Mouse (Mus musculus) forebrain, embryonic 11.5 days (tissue): ENCODE measurements around the gene Dab2ip. TPM values are rescaled to one million over a fixed set of nuclear protein-coding genes. Genes with fewer than 3 reads are reported as not detected.

Experiments used
- ATAC-seq: fragments of 200-750 bp; cut with Nextera tagmentation; replicated peaks from 2 replicates; pipeline ENCODE4 v1.8.0; 2017; ENCODE audit warnings: moderate TSS enrichment; ENCODE audit not compliant: low FRiP score
- DNase-seq: peaks from one replicate; pipeline ENCODE4 v3.0.0-alpha.2; 2017; ENCODE audit warnings: low spot score
- H3K27ac ChIP-seq: fragments of 300-500 bp; sonication (generic); 2 replicates; pipeline ENCODE4 v1.5.1; 2014; ENCODE audit warnings: low read depth, low read length
- H3K27me3 ChIP-seq: fragments of 300-500 bp; sonication (generic); 2 replicates; pipeline ENCODE4 v1.6.1; 2014; ENCODE audit warnings: mild to moderate bottlenecking, low read length, mixed read lengths; ENCODE audit not compliant: control insufficient read depth, insufficient read depth
- H3K36me3 ChIP-seq: fragments of 300-500 bp; sonication (generic); 2 replicates; pipeline ENCODE4 v1.6.1; 2014; ENCODE audit warnings: mild to moderate bottlenecking, low read length, moderate library complexity, mixed read lengths; ENCODE audit not compliant: control insufficient read depth, insufficient read depth
- H3K4me1 ChIP-seq: fragments of 300-500 bp; sonication (generic); replicated peaks from 2 replicates; pipeline ENCODE4 v1.6.1; 2014; ENCODE audit warnings: low read length, mixed read lengths; ENCODE audit not compliant: control insufficient read depth, insufficient read depth
- H3K4me2 ChIP-seq: fragments of 300-500 bp; sonication (generic); 2 replicates; pipeline ENCODE4 v1.6.1; 2014; ENCODE audit warnings: low read depth, mild to moderate bottlenecking, low read length, moderate library complexity, mixed read lengths; ENCODE audit not compliant: severe bottlenecking
- H3K4me3 ChIP-seq: fragments of 300-500 bp; sonication (generic); 2 replicates; pipeline ENCODE4 v1.5.1; 2014; ENCODE audit warnings: low read depth, low read length
- H3K9ac ChIP-seq: fragments of 300-500 bp; sonication (generic); 2 replicates; pipeline ENCODE4 v1.6.1; 2014; ENCODE audit warnings: low read length
- H3K9me3 ChIP-seq: fragments of 300-500 bp; sonication (generic); 2 replicates; pipeline ENCODE4 v1.6.1; 2016; ENCODE audit warnings: low read length, mixed read lengths; ENCODE audit not compliant: control insufficient read depth
- WGBS: fragments of 180-500 bp; shearing (Covaris S2); extraction: QIAGEN DNeasy Blood & Tissue Kit; methylation state at CpG from one replicate; pipeline ENCODE4 v1.1.7; 2014; 5-methylcytosine and 5-hydroxymethylcytosine counted together
- polyA plus RNA-seq: library from polyadenylated mRNA; unstranded; fragments of >200 nt; fragmentation: Nextera tagmentation; extraction: Ambion mirVana; gene quantifications from 2 replicates; pipeline ENCODE4 v1.2.1, GENCODE M21; 2014

The Dab2ip gene
- polyA plus RNA-seq, 1 experiment from 2014 or later: 51.5 TPM

DNA sequence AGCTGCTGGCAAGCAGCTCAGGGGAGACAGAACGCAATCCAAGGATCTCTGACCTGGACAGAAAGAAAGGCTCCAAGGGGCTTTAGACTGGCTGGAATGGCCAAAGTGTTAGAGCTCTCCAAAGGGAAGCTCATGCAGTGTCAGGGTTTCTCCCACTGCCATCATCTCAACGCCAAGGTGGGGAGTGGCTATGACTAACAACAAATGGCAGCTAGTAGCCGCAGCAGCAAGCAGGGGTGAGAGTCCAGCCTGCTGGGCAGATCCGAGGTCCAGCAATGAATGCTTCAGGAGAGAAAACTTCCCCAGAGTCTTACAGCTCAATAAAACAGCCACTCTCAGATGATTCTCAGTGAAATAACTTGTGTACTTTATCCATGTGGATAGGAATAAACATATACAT is 8.9 kb upstream of the Dab2ip start:
- Histone ChIP-seq H3K4me3 (no peak overlapping the region), H3K27me3 (no peaks in the 10 kb centered on the region), H3K9me3 (no peaks in the 10 kb centered on the region), H3K36me3 (no peaks in the 10 kb centered on the region), H3K4me1 (peaks cover 6% of the 10 kb centered on the region), H3K4me2 (no peak overlapping the region), H3K27ac (no peak overlapping the region), H3K9ac (no peak overlapping the region)
- DNase-seq (no peak), ATAC-seq (no peak)
- 74% methylated on average over 4 of the region's 4 CpGs for WGBS

DNA sequence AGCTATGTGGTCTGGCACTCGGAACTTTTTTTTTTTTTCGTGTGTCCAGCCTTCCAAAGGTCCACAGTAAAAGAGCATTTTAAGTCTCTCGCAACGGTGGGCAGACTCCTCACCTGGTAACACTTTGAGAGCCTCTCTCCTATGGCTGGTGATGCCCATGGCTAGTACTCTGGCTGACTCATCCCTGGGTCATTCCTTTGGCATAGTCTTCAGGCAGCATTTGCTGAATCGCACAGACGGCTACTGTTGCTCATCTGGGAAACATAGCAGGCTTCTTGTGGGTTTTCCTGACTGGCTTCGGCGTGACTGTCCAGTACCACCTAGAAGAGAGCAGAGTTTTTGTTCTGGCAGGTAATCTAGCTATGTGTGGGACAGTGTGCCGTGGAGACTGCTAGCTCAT is 8.0 kb upstream of the Dab2ip start:
- Histone ChIP-seq H3K36me3 (no peaks in the 10 kb centered on the region), H3K9me3 (no peaks in the 10 kb centered on the region), H3K27ac (no peak overlapping the region), H3K9ac (no peak overlapping the region), H3K4me1 (peaks cover 2% of the 10 kb centered on the region), H3K27me3 (no peaks in the 10 kb centered on the region), H3K4me2 (no peak overlapping the region), H3K4me3 (no peak overlapping the region)
- WGBS: 89% methylated on average over 9 of the region's 9 CpGs
- DNase-seq (no peak), ATAC-seq (no peak)

- ATAC-seq: no peak
- no peak for DNase-seq
- 79% methylated on average over 5 of the region's 5 CpGs for WGBS
- Histone ChIP-seq H3K27me3 (no peaks in the 10 kb centered on the region), H3K4me1 (0 out of 2 replicates have a peak, but pooled peaks cover 2% of the 10 kb centered on the region), H3K9ac (no peak overlapping the region), H3K9me3 (no peaks in the 10 kb centered on the region), H3K27ac (no peak overlapping the region), H3K4me2 (no peak overlapping the region), H3K36me3 (no peaks in the 10 kb centered on the region), H3K4me3 (no peak overlapping the region)
Observed at GRCm38 (mm10) chr2:35556918-35557486, 1.1 kb upstream of the Dab2ip start.

DNA sequence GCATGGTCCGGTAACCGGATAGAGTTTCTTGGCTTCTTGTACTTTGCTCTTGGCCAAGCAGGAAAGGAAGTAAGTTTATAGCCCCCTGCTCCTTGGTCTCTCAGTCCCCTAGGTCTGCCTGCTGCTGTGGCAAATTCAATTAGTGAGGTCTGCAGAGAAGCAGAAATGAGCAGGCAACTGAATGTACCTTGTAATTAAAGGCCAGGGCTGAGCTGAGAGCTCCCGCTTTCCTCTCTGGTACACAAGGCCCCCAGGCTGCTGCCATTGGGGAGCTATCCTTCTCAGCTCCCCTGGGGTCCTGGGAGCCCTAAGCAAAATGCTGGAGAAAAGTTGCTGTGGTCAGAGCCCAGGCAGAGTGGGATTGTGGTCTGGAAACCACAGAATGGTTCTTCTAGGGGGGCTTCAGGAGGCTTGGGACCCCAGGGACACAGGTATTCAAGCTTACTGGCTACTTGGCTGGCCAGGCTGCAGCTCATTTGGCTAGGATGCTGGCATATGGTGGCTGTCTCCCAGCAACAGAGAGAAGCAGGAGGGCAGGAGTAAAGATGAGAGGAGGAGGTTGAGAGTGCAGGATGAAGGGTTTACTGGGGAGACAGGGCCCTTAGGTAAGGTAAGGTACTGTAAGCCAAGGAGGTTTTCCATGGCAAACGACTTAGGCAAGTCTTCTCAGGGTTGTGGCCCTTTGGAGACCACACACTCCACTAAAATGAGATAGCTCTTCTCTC is 922 bp downstream of the Dab2ip start:
- Histone ChIP-seq H3K36me3 (no peaks in the 10 kb centered on the region), H3K27me3 (no peaks in the 10 kb centered on the region), H3K27ac (no peak overlapping the region), H3K9ac (no peak overlapping the region), H3K9me3 (no peaks in the 10 kb centered on the region), H3K4me1 (0 out of 2 replicates have a peak, but pooled peaks cover 2% of the 10 kb centered on the region), H3K4me3 (no peak overlapping the region), H3K4me2 (no peak overlapping the region)
- DNase-seq (no peak), ATAC-seq (no peak)
- WGBS: 71% methylated on average over 4 of the region's 4 CpGs

GRCm38 (mm10) chr2:35559551-35559835 is 1.4 kb downstream of the Dab2ip start:
- Histone ChIP-seq H3K9me3 (no peaks in the 10 kb centered on the region), H3K27ac (no peak overlapping the region), H3K4me2 (no peak overlapping the region), H3K9ac (no peak overlapping the region), H3K27me3 (no peaks in the 10 kb centered on the region), H3K4me3 (no peak overlapping the region), H3K4me1 (0 out of 2 replicates have a peak, but pooled peaks cover 2% of the 10 kb centered on the region), H3K36me3 (no peaks in the 10 kb centered on the region)
- ATAC-seq (no peak), DNase-seq (no peak)
- WGBS: 65% methylated on average over 2 of the region's 2 CpGs

GRCm38 (mm10) chr2:35563722-35564121 is 5.7 kb downstream of the Dab2ip start:
- no peak overlapping the region for H3K27ac ChIP-seq
- no peaks in the 10 kb centered on the region for H3K4me1 ChIP-seq
- WGBS: 89% methylated on average over 4 of the region's 4 CpGs

DNA sequence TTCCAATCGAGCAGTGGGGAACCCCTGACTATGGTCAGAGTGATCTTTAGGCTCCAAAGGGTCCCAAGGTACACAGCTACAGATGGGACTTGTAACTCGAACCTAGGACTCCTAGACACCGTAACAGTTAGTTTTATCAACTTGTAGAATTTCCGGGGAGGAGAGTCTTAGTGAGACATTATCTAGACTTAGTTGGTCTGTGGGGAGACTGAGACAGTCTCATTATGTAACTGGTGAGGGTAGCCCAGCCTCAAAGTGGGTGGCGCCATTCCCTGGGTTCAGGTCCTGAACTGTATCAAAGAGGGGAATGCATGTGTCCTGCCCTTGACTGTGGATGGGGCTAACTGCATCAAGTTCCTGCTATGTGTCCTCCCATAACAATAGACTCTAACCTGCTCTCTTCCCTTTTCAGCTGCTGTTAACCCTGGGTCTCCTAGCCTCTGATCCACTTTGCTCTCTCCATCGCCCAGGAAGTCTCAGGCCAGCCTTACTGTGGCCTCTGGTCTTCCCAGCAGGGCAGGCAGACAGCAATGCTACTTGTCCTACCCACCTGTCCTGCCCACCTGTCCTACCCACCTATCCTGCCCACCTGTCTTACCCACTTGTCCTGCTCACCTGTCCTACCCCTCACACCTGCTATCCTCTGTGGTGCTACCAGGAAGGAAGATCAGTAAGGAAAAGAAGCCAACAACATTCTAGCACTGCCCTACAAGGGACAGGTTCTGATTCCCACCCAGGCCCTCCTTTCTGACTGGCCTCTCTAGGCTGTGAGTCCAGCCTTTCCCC is 7.2 kb downstream of the Dab2ip start:
- Histone ChIP-seq H3K27me3 (no peaks in the 10 kb centered on the region), H3K4me2 (no peak overlapping the region), H3K9me3 (no peaks in the 10 kb centered on the region), H3K9ac (no peak overlapping the region), H3K4me1 (no peaks in the 10 kb centered on the region), H3K36me3 (no peaks in the 10 kb centered on the region), H3K27ac (no peak overlapping the region), H3K4me3 (no peak overlapping the region)
- DNase-seq (no peak), ATAC-seq (no peak)
- WGBS: 90% methylated on average over 6 of the region's 6 CpGs

More at GRCm38 (mm10) chr2:35563722-35564121, 5.7 kb downstream of the Dab2ip start:
- Histone ChIP-seq H3K9ac (no peak overlapping the region), H3K36me3 (no peaks in the 10 kb centered on the region), H3K9me3 (no peaks in the 10 kb centered on the region), H3K4me3 (no peak overlapping the region), H3K4me2 (no peak overlapping the region), H3K27me3 (no peaks in the 10 kb centered on the region)
- DNase-seq (no peak), ATAC-seq (no peak)

GRCm38 (mm10) chr2:35566957-35567693 is 9.1 kb downstream of the Dab2ip start:
- H3K36me3 ChIP-seq: no peaks in the 10 kb centered on the region
- H3K27me3 ChIP-seq: no peaks in the 10 kb centered on the region
- no peak overlapping the region for H3K4me3 ChIP-seq
- H3K9me3 ChIP-seq: no peaks in the 10 kb centered on the region
- H3K9ac ChIP-seq: no peak overlapping the region
- no peaks in the 10 kb centered on the region for H3K4me1 ChIP-seq
- H3K4me2 ChIP-seq: no peak overlapping the region
- H3K27ac ChIP-seq: no peak overlapping the region
- no peak for DNase-seq
- 92% methylated on average over 11 of the region's 11 CpGs for WGBS
- ATAC-seq: no peak
